Mouse (Mus musculus): Measurements from ENCODE around the gene Eif2b2.

GRCm38 (mm10) chr12:85186361-85186760, 32.9 kb upstream of the Eif2b2 start:
- no peak for TF ChIP-seq CTCF (IDR thresholded peaks at IDR 0.05)
- TF ChIP-seq EP300 (IDR thresholded peaks at IDR 0.05) = no peak

Measured in lung, postnatal 0 days (tissue).